Mouse (Mus musculus) heart, postnatal 10 days (tissue): ENCODE results near the gene Elovl7. TPM values are rescaled to one million over a fixed set of nuclear protein-coding genes. Genes with fewer than 3 reads are reported as not detected.
A peak's percentile ranks its signal among the peaks of the same experiment; 100 is the strongest.

Experiments
- DNase-seq, 2 experiments: peaks; one replicate each; pipeline ENCODE4 v3.0.0; 2021
- intact Hi-C: fragments of 180-260 bp; cut with DNase I; formaldehyde crosslinking; loops from one replicate; pipeline ENCODE4 v1.15.1; 2025
- total RNA-seq, 2 experiments: library from RNA; stranded (reverse); gene quantifications; 2 replicates each; pipeline ENCODE4 v1.2.3; 2021

Gene Elovl7
- total RNA-seq, 2 experiments from 2014 or later = 0.41 to 0.50 TPM

- DNase-seq = peak in 1 of 2 experiments; percentile 6
- intact Hi-C loops = no loop called here
Observed at GRCm38 (mm10) chr13:108300346-108300950, 86.2 kb downstream of the Elovl7 start.

- DNase-seq = no peak
- intact Hi-C loops = no loop called here
Observed at GRCm38 (mm10) chr13:108301411-108301810, 87.2 kb downstream of the Elovl7 start.

GRCm38 (mm10) chr13:108302957-108303675, 88.9 kb downstream of the Elovl7 start:
- no peak for DNase-seq
- intact Hi-C loops = no loop called here

DNA sequence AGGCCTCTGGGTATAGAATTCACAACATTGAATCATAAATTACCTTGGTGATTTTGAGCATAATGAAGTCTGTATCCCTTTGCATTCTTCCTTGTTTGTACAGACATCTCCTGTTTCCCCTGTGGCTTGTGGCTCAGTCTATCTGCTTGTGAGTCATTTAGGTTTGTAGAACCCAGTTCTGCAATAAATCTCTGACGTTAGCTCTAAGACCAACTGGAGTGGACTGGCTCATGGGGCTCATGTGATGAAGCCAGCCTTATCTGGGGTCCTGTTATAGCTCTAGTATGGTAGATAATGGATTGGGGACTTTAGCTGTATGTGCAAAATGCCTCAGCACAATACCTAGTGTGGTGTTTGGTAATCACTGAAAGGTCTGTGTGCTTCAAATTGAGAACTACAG, 89.6 kb downstream of the Elovl7 start:
- DNase-seq = no peak
- intact Hi-C loops = no loop called here

GRCm38 (mm10) chr13:108304680-108305079, 90.5 kb downstream of the Elovl7 start:
- no peak for DNase-seq
- intact Hi-C loops = no loop called here

DNA sequence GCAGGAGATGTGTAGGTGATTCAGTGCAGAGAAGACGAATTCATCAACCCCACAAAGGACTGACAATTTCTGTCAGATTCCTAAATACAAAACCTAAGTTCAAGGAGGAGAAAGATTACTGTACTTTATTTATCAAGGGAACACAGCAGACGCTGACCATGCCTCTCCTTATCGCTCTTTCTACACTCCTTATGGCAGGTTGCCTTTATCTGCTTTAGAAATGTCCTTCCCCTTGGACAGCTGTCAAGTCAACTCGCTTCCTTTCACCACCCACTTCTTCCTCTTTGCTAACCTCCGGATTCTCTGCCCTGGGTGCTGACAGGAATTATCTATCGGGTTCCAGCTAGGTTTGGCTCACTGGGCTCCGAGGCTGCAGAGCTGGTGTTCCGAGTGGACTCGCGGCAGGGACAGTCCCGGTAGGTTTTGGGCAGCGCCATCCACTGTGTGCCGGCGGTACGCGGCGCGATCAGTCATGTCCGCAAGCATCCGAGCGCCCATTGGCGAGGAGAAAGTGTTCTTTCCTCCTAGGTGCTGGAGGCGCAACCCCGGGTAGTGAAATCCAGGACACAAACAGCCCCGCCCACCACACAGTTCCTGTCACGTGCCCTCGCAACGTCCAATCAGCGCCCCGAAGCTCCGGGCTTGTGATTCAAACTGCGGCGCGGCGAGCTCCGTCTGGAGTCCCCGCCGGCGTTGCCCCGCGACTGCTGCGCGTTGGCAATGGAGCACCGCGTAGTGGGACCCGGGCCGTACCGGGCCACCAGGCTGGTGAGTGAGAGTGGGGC, 101.7 kb downstream of the Elovl7 start, which contains the start of gene Depdc1b:
Gene Depdc1b, plus strand, starts transcription at position 631 of the 785 bp plus-strand sequence.
- intact Hi-C loops = loop anchor here (5.0 kb wide), 1 partner anchor 104 kb away; the partner anchor contains the start of gene Elovl7
- peak; percentile 96 to 98 for DNase-seq

- peak in 1 of 2 experiments; percentile 13 for DNase-seq
- intact Hi-C loops = loop anchor here (5.0 kb wide), 1 partner anchor 104 kb away; the partner anchor contains the start of gene Elovl7
Observed at GRCm38 (mm10) chr13:108316487-108316903, 102.3 kb downstream of the Elovl7 start.

DNA sequence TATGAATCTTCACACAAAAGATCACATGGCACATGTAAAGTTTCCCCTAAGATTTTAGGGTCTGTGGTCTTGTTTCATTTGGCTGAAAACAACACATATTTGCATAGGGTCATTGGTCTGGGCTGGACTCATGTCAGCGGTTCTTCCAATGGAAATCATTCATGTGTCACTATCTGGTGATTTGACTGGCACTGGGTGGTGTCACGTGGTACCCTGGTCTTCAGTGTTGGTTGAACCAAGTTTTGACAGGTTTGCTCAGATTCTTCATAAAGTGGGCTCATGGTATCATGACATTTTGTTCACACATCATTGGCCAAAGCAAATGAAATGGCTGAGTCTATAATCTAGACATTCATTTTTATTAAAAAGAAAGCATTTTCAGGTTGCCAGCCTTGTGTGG, 103.2 kb downstream of the Elovl7 start:
- intact Hi-C loops = loop anchor here (5.0 kb wide), 1 partner anchor 105 kb away; the partner anchor contains the start of gene Elovl7
- no peak for DNase-seq

DNA sequence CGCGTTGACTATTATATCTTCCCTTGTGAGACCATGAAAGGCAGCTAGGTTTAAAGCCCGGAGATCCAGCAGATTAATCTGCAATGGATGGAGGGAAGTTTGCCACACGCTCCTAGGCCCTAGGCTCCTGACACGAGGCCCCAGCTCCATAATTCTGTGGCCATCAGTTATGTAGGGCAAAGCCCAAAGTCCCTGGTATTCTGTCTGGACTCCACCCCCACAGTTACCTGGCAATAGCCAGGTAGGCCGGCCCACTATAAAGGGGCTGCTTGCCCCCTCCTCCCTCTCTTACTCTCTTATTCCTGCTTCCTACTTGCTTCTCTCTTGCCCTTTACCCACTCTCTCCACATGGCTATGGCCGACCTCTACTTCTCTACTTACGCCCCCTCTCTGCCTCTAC, 104.8 kb downstream of the Elovl7 start:
- no peak for DNase-seq
- intact Hi-C loops = loop anchor here (5.0 kb wide), 1 partner anchor 107 kb away; the partner anchor contains the start of gene Elovl7

DNA sequence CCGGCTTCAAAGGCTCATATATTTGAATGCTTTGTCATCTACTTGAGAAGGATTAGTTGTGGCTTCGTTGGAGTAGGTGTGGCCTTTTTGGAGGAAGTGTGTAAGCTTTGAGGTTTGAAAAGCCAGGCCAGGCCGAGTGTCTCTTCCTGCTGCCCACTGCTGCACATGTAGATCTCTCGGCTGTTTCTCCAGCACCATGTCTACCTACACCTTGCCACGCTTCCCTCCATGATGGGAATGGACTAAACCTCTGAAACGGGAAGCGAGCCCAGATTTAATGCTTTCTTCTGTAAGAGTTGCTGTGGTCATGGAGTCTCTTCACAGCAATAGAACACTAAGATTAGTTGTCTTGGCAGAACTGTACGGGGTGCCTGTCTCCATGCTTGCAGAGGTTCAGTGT, 106.0 kb downstream of the Elovl7 start:
- DNase-seq = no peak

DNA sequence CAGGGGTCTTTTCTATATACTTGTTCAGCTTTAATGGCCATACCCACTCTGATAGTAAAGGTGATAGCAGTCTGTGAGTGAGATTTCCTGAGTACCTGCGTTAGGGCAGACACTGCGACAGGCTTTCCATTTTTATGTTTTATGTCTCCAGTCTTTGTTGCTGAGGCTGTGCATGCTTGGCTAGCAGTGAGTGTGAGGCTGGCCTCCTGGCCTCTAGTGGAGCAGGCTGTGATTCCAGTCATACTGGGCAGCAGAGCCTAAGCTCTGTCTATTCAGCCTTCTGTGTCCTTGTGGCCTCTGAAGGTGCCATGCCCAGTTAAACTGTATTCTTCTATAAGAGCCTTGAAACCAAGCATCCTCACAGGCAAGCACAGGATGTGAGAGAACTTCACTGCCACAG, 108.3 kb downstream of the Elovl7 start:
- DNase-seq = no peak

More for the DNA sequence above, 106.0 kb downstream of the Elovl7 start:
- intact Hi-C loops = no loop called here

DNA sequence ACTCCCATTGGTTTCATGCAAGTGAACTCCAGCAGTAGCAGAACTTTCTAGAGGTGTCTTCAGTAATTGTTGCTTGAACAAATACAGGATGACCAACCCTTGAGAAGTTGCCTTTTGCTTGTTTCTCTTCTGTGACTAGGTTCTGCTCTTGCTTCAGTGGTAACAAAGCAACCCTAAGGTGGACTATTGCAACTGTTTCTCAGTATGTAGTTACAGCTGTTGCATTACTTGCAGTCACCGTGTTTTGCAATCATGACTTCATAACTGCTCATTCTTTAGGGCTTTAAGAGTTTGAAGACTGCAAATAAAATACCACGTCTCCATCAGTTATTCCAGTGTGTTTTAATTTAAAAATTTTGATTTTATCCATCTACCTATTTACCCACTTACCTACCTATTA, 109.1 kb downstream of the Elovl7 start:
- DNase-seq = no peak
- intact Hi-C loops = no loop called here

More for the DNA sequence above, 108.3 kb downstream of the Elovl7 start:
- intact Hi-C loops = no loop called here

DNA sequence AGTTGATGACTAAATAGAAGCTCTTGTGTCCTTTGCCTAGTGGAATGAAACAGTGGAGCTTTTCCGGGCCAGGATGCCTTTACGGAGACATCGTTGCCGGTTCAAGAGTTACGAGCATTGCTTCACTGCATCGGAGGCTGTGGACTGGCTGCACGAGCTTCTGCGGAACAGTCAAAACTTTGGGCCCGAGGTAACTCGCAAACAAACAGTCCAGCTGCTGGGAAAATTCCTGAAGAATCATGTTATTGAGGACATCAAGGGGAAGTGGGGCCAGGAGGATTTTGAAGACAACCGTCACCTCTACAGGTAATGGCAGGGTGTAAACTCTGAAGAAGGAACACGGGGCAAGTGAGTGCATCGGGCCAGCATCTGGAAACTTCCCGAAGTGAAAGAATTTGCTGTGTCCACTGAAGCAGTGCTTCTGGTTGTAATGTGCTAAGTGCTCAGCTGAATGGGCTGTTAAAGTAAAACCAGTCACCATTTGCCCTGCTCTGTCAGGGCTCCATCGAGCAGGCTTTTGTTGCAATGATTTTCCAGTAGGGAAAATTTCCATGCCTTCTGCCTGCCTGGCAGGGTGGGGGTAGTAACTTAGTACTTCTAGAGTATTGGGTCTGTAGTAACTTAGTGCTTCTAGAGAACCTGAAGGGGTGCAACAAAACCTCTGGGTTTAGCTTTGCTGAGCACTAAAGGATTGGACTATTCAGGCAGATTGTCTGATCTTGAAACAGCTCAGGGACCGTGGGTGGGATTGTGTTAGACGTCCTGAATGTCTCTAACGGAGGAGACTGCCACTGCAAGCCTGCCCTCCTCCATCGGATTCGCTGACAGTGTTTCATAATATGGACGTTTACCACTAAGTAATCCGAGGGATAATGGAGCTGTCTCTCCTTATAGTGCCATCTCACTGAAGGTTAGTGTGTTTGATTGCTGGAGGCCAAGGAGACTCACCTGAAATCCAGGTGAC, 109.9 kb downstream of the Elovl7 start:
- intact Hi-C loops = no loop called here
- DNase-seq = no peak

DNA sequence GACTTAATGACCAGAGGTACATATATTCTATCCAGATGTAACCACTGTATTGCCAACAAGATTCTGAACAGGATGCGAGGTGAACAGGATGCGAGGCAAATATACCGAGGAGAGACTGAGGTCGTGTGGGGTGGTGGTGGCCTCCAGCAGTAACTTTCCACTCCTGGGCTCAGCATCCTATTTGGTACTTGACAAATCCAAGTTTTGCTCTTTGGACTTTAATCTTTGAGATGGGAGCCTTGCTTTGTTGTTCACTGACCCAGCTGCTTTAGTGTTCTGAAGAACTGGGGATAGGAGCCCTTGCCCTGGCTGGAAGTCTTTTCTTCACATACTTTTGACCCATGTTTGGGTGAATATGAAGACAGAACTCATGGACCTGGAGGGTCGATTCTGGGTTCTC, 111.7 kb downstream of the Elovl7 start:
- no peak for DNase-seq
- intact Hi-C loops = loop anchor here (5.0 kb wide), 1 partner anchor 999 kb away; no protein-coding TSS in a partner anchor

GRCm38 (mm10) chr13:108326351-108326750, 112.1 kb downstream of the Elovl7 start:
- intact Hi-C loops = loop anchor here (5.0 kb wide), 1 partner anchor 999 kb away; no protein-coding TSS in a partner anchor
- no peak for DNase-seq

DNA sequence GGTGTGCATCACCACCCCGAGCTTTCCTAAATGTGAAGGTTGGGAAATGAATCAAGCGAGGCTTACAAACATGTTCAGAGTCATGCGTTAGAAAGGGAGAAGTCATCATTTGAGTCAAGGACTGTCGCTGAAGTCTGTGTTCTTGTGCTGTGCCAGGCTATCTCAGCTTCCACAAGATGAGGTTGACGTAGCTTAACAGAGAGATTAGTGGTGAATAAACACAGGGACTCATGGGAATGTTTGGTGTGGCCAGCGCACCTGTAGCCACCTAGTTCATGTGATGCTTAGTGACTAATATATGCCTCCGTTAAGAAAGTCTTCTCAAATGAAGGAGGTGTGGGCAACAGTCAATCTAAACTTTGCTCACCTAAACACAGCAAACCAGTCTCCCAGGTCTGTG, 112.8 kb downstream of the Elovl7 start:
- DNase-seq = no peak
- intact Hi-C loops = loop anchor here (5.0 kb wide), 1 partner anchor 1000 kb away; no protein-coding TSS in a partner anchor

- intact Hi-C loops = loop anchor here (1.0 to 5.0 kb wide), 3 partner anchors 137 to 1001 kb away; no protein-coding TSS in a partner anchor
- DNase-seq = no peak
Observed at GRCm38 (mm10) chr13:108328406-108329180, 114.4 kb downstream of the Elovl7 start.

GRCm38 (mm10) chr13:108329693-108330092, 115.5 kb downstream of the Elovl7 start:
- peak; percentile 5 to 13 for DNase-seq
- intact Hi-C loops = loop anchor here (1.0 to 5.0 kb wide), 3 partner anchors 138 to 1002 kb away; no protein-coding TSS in a partner anchor
